Mouse (Mus musculus): Measurements from ENCODE around the gene Plce1.

Plce1 gene

DNA sequence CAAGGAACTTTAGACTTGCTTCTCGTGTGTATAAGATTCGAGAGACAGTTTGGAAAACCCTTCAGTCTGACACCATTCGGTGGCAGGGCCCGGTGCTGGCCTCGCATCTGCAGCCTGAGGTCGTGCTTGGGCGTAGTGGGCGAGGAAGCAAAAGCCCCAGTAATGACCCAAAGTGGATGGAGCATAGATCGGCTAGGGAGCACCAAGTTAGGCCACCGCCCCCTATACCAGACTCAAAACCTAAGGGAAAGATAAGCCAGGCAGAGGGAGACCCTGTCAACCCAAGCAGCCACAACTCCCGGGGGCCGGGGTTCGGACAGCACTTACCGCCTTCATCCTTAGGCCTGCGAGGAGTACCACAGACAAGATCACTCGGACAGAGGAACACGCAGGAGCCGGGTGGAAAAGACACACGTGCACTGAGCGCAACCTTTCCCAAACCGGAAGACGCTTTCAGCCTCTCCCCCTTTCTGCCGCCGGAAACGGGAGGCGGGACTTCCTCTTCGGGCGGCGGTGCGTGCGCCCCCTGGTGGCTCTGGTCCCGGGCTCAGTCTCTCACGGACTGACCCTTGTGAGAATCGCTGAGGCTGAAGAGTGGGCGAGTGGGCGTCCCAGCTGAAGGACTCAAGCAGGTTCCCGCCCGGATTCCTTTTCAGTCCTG is 338.0 kb downstream of the Plce1 start, which contains the start of gene Noc3l:
TSS of gene Noc3l (minus strand) at position 472 of the 661 bp plus-strand sequence.
- in situ Hi-C loops (cut with MseI, MboI): no loop called here

DNA sequence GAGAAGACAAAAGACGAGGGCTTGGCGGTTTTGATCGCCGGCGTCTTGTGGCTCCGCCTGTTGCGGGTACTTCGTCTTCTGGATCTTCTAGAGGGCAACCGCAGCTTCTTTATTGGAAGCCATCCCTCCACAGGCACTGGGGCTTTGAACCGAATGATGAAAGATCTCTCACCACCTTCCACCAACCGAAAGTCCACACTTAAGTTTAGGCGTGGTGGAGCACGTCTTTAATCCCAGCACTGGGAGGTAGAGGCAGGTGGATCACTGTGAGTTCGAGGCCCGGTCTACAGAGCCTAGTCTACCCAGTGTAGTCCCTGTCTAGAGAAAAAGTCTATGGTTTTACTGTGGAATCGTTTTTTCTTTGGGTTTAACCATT is 338.5 kb downstream of the Plce1 start:
- in situ Hi-C loops (cut with MseI, MboI): no loop called here

DNA sequence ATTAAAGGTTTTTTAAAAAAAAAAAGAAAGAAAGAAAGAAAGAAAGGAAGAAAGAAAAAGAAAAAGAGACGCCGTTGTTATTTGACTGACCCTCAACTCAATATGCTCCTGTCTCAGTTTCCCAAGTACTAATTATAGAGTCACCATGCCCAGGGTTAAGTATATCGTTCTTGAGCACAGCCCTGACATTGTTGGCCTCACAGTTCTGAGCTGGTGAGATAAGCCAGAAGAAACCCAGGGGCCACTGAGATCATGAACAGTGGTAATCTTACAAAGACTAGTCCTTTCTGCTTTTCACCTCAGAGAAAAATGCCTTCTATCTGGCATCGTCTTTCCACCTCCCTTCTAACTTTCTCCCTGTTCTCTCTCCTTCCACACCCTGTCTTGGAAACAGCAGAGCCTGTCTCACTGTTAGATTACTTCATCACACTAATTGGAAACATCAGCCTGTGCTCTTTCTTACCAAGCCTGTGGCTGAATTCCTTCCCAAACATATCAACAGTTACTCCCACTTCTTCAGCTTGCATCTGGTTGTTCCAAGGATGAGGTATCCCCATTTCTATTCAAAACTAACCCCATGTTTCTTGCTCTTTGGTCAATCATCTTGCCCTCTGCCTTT is 339.4 kb downstream of the Plce1 start:
- in situ Hi-C loops (cut with MseI, MboI): no loop called here

GRCm38 (mm10) chr19:38833224-38833623 is 352.3 kb downstream of the Plce1 start:
- in situ Hi-C loops (cut with MseI, MboI): no loop called here

Data from mouse trophoblast stem cell (cell line).